Mouse (Mus musculus): Measurements from ENCODE around the gene Mblac2. TPM values are rescaled to one million over a fixed set of nuclear protein-coding genes. Genes with fewer than 3 reads are reported as not detected.

Mblac2 gene
- polyA plus RNA-seq, 2 experiments = 1.2 to 2.7 TPM

DNA sequence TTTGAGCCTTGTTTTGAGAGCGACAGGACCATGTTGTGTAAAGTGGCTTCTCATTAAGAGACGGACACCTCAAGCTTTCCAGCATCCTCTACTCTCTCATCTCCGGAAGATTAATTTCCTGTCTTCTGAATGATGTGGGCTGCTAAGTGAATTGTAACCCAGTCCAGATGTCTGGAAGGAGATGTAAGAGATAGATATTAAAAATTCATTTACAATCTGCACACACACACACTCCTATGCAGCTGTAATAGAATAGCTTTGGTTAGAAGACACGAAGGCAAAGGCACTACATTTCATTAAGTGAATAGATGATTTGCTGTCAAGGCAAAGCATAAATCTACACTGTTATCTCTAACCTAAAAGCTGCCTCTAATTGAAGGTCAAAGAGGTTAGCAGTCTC lies 18.0 kb downstream of the Mblac2 start:
- Histone ChIP-seq H3K4me1 (replicated peaks; ENCODE audit: control insufficient read depth in 2 of 2, insufficient read depth in 2 of 2, low read length in 1 of 2) (peaks cover 7 to 15% of the 10 kb centered on the region in 2 experiments), H3K36me3 (replicated peaks; ENCODE audit: control insufficient read depth, insufficient read depth, low read depth) (no peaks in the 10 kb centered on the region), H3K27me3 (ENCODE audit: control insufficient read depth, insufficient read depth, low read length) (no peaks in the 10 kb centered on the region), H3K9me3 (ENCODE audit: control insufficient read depth, low read length) (no peaks in the 10 kb centered on the region), H3K9ac (replicated peaks) (no peak overlapping the region), H3K4me2 (ENCODE audit: low read depth) (no peak overlapping the region), H3K27ac (no peak overlapping the region), H3K4me3 (ENCODE audit: insufficient read depth in 1 of 2, low read depth in 2 of 2, low read length in 2 of 2) (no peak overlapping the region)
- ATAC-seq (ENCODE audit: insufficient read depth) = no peak
- TF ChIP-seq EP300 (IDR thresholded peaks at IDR 0.05; ENCODE audit: low read depth) = no peak
- TF ChIP-seq CTCF (IDR thresholded peaks at IDR 0.05; ENCODE audit: low read depth) = no peak
- 79% methylated on average over 4 of the region's 4 CpGs for WGBS (ENCODE audit: insufficient replicate concordance)
- no peak for DNase-seq (ENCODE audit: low read depth in 3 of 3, low spot score in 3 of 3)

- ATAC-seq (ENCODE audit: insufficient read depth) (peak; percentile 82), DNase-seq (ENCODE audit: low read depth in 3 of 3, low spot score in 3 of 3) (no peak)
- TF ChIP-seq CTCF (IDR thresholded peaks at IDR 0.05; ENCODE audit: low read depth) (no peak), EP300 (IDR thresholded peaks at IDR 0.05; ENCODE audit: low read depth) (peak; percentile 72)
- Histone ChIP-seq H3K9ac (replicated peaks) (no peak overlapping the region), H3K36me3 (replicated peaks; ENCODE audit: control insufficient read depth, insufficient read depth, low read depth) (no peaks in the 10 kb centered on the region), H3K4me2 (ENCODE audit: low read depth) (no peak overlapping the region), H3K4me3 (ENCODE audit: insufficient read depth in 1 of 2, low read depth in 2 of 2, low read length in 2 of 2) (no peak overlapping the region), H3K27ac (no peak overlapping the region), H3K27me3 (ENCODE audit: control insufficient read depth, insufficient read depth, low read length) (no peaks in the 10 kb centered on the region), H3K9me3 (ENCODE audit: control insufficient read depth, low read length) (no peaks in the 10 kb centered on the region), H3K4me1 (replicated peaks; ENCODE audit: control insufficient read depth in 2 of 2, insufficient read depth in 2 of 2, low read length in 1 of 2) (peaks cover 7 to 15% of the 10 kb centered on the region in 2 experiments)
- 20% methylated on average over 1 of the region's 1 CpGs for WGBS (ENCODE audit: insufficient replicate concordance)
Measured at GRCm38 (mm10) chr13:81730362-81730761, 19.2 kb downstream of the Mblac2 start.

DNA sequence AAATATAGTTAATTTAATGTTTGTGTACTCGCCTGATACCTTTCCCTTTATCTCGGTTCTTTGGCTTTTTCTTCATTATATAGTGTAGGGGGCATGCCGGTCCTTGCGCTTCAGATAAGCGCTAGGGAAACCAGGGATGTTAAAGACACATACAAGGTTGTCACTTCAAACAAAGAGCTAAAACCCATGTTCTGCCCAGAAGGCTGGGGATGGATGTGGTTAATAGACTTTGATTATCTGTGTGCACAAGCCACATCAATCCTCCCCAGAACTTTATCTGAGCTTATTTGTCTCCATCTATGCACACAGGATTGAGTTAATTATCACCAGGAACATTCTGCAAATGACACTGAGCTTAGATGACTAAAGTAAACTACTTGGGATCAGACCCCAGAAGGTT lies 25.5 kb downstream of the Mblac2 start:
- H3K4me2 ChIP-seq (ENCODE audit: low read depth) = no peak overlapping the region
- TF ChIP-seq CTCF (IDR thresholded peaks at IDR 0.05; ENCODE audit: low read depth) (no peak), EP300 (IDR thresholded peaks at IDR 0.05; ENCODE audit: low read depth) (peak; percentile 54)
- H3K36me3 ChIP-seq (replicated peaks; ENCODE audit: control insufficient read depth, insufficient read depth, low read depth) = no peaks in the 10 kb centered on the region
- no peaks in the 10 kb centered on the region for H3K27me3 ChIP-seq (ENCODE audit: control insufficient read depth, insufficient read depth, low read length)
- H3K9ac ChIP-seq (replicated peaks) = no peak overlapping the region
- no peak overlapping the region for H3K4me3 ChIP-seq (ENCODE audit: insufficient read depth in 1 of 2, low read depth in 2 of 2, low read length in 2 of 2)
- DNase-seq (ENCODE audit: low read depth in 3 of 3, low spot score in 3 of 3) (no peak), ATAC-seq (ENCODE audit: insufficient read depth) (peak; percentile 64)
- no peaks in the 10 kb centered on the region for H3K9me3 ChIP-seq (ENCODE audit: control insufficient read depth, low read length)
- no peak overlapping the region for H3K27ac ChIP-seq
- peaks cover 4 to 13% of the 10 kb centered on the region in 2 experiments for H3K4me1 ChIP-seq (replicated peaks; ENCODE audit: control insufficient read depth in 2 of 2, insufficient read depth in 2 of 2, low read length in 1 of 2)
- 19% methylated on average over 5 of the region's 5 CpGs for WGBS (ENCODE audit: insufficient replicate concordance)

GRCm38 (mm10) chr13:81740898-81741297 lies 29.8 kb downstream of the Mblac2 start:
- no peak overlapping the region for H3K27ac ChIP-seq
- ATAC-seq (ENCODE audit: insufficient read depth) = peak; percentile 76

GRCm38 (mm10) chr13:81743391-81744091 lies 32.4 kb downstream of the Mblac2 start:
- Histone ChIP-seq H3K27ac (no peak overlapping the region), H3K9ac (replicated peaks) (no peak overlapping the region), H3K4me1 (replicated peaks; ENCODE audit: control insufficient read depth in 2 of 2, insufficient read depth in 2 of 2, low read length in 1 of 2) (peaks cover 6 to 19% of the 10 kb centered on the region in 2 experiments; a peak in 3 of 4 replicates), H3K36me3 (replicated peaks; ENCODE audit: control insufficient read depth, insufficient read depth, low read depth) (no peaks in the 10 kb centered on the region), H3K27me3 (ENCODE audit: control insufficient read depth, insufficient read depth, low read length) (no peaks in the 10 kb centered on the region), H3K4me3 (ENCODE audit: insufficient read depth in 1 of 2, low read depth in 2 of 2, low read length in 2 of 2) (no peak overlapping the region), H3K4me2 (ENCODE audit: low read depth) (peak overlapping the region; percentile 21), H3K9me3 (ENCODE audit: control insufficient read depth, low read length) (no peaks in the 10 kb centered on the region)
- TF ChIP-seq CTCF (IDR thresholded peaks at IDR 0.05; ENCODE audit: low read depth) = peak; percentile 48
- TF ChIP-seq EP300 (IDR thresholded peaks at IDR 0.05; ENCODE audit: low read depth) = peak; percentile 46
- peak; percentile 80 for ATAC-seq (ENCODE audit: insufficient read depth)
- no peak for DNase-seq (ENCODE audit: low read depth in 3 of 3, low spot score in 3 of 3)
- 18% methylated on average over 10 of the region's 10 CpGs for WGBS (ENCODE audit: insufficient replicate concordance)

More at GRCm38 (mm10) chr13:81740898-81741297, 29.8 kb downstream of the Mblac2 start:
- H3K9me3 ChIP-seq (ENCODE audit: control insufficient read depth, low read length) = no peaks in the 10 kb centered on the region
- no peak for DNase-seq (ENCODE audit: low read depth in 3 of 3, low spot score in 3 of 3)
- peaks cover 10 to 24% of the 10 kb centered on the region in 2 experiments for H3K4me1 ChIP-seq (replicated peaks; ENCODE audit: control insufficient read depth in 2 of 2, insufficient read depth in 2 of 2, low read length in 1 of 2)
- no peak overlapping the region for H3K9ac ChIP-seq (replicated peaks)
- no peak overlapping the region for H3K4me2 ChIP-seq (ENCODE audit: low read depth)
- H3K36me3 ChIP-seq (replicated peaks; ENCODE audit: control insufficient read depth, insufficient read depth, low read depth) = no peaks in the 10 kb centered on the region
- H3K4me3 ChIP-seq (ENCODE audit: insufficient read depth in 1 of 2, low read depth in 2 of 2, low read length in 2 of 2) = no peak overlapping the region
- TF ChIP-seq CTCF (IDR thresholded peaks at IDR 0.05; ENCODE audit: low read depth) (peak; percentile 65), EP300 (IDR thresholded peaks at IDR 0.05; ENCODE audit: low read depth) (peak; percentile 61)
- WGBS (ENCODE audit: insufficient replicate concordance) = 12% methylated on average over 3 of the region's 3 CpGs
- no peaks in the 10 kb centered on the region for H3K27me3 ChIP-seq (ENCODE audit: control insufficient read depth, insufficient read depth, low read length)

Measured in liver, embryonic 14.5 days (tissue).